Mouse (Mus musculus): ENCODE results near the gene Mucl3. TPM values are rescaled to one million over a fixed set of nuclear protein-coding genes. Genes with fewer than 3 reads are reported as not detected.

Mucl3 gene
- polyA plus RNA-seq, 1 experiment: not detected

GRCm38 (mm10) chr17:35594456-35594855 lies 49.0 kb downstream of the Mucl3 start:
- peaks cover 3% of the 10 kb centered on the region; the same call in 1 of the 2 replicates for H3K4me1 ChIP-seq (ENCODE audit: control insufficient read depth, insufficient read depth, low read length)
- no peak overlapping the region for H3K4me3 ChIP-seq (ENCODE audit: insufficient read depth, low read length)
- H3K27ac ChIP-seq (ENCODE audit: insufficient read depth, low read depth, low read length): no peak overlapping the region
- TF ChIP-seq CTCF (IDR thresholded peaks at IDR 0.05; ENCODE audit: low read depth, low read length) (no peak), POLR2A (IDR thresholded peaks at IDR 0.05; ENCODE audit: borderline replicate concordance, low read depth, low read length) (no peak)

- Histone ChIP-seq H3K4me3 (ENCODE audit: insufficient read depth, low read length) (no peak overlapping the region), H3K4me1 (ENCODE audit: control insufficient read depth, insufficient read depth, low read length) (peaks cover 3% of the 10 kb centered on the region; the same call in 1 of the 2 replicates), H3K27ac (ENCODE audit: insufficient read depth, low read depth, low read length) (no peak overlapping the region)
- TF ChIP-seq CTCF (IDR thresholded peaks at IDR 0.05; ENCODE audit: low read depth, low read length): no peak
- no peak for TF ChIP-seq POLR2A (IDR thresholded peaks at IDR 0.05; ENCODE audit: borderline replicate concordance, low read depth, low read length)
These were observed 49.7 kb downstream of the Mucl3 start for GRCm38 (mm10) chr17:35593786-35594185.

GRCm38 (mm10) chr17:35592131-35592530 lies 51.4 kb downstream of the Mucl3 start:
- Histone ChIP-seq H3K4me3 (ENCODE audit: insufficient read depth, low read length) (no peak overlapping the region), H3K4me1 (ENCODE audit: control insufficient read depth, insufficient read depth, low read length) (peaks cover 3% of the 10 kb centered on the region; the same call in 1 of the 2 replicates), H3K27ac (ENCODE audit: insufficient read depth, low read depth, low read length) (no peak overlapping the region)
- TF ChIP-seq POLR2A (IDR thresholded peaks at IDR 0.05; ENCODE audit: borderline replicate concordance, low read depth, low read length): no peak

- no peak overlapping the region for H3K27ac ChIP-seq (ENCODE audit: insufficient read depth, low read depth, low read length)
- H3K4me1 ChIP-seq (ENCODE audit: control insufficient read depth, insufficient read depth, low read length): peaks cover 3% of the 10 kb centered on the region; the same call in 1 of the 2 replicates
- no peak for TF ChIP-seq POLR2A (IDR thresholded peaks at IDR 0.05; ENCODE audit: borderline replicate concordance, low read depth, low read length)
- no peak for TF ChIP-seq CTCF (IDR thresholded peaks at IDR 0.05; ENCODE audit: low read depth, low read length)
- H3K4me3 ChIP-seq (ENCODE audit: insufficient read depth, low read length): no peak overlapping the region
These were observed 51.8 kb downstream of the Mucl3 start for GRCm38 (mm10) chr17:35591731-35592130.

GRCm38 (mm10) chr17:35591219-35591578 lies 52.3 kb downstream of the Mucl3 start:
- H3K27ac ChIP-seq (ENCODE audit: insufficient read depth, low read depth, low read length): no peak overlapping the region
- H3K4me3 ChIP-seq (ENCODE audit: insufficient read depth, low read length): no peak overlapping the region
- peaks cover 3% of the 10 kb centered on the region; the same call in 1 of the 2 replicates for H3K4me1 ChIP-seq (ENCODE audit: control insufficient read depth, insufficient read depth, low read length)
- TF ChIP-seq POLR2A (IDR thresholded peaks at IDR 0.05; ENCODE audit: borderline replicate concordance, low read depth, low read length): no peak
- TF ChIP-seq CTCF (IDR thresholded peaks at IDR 0.05; ENCODE audit: low read depth, low read length): no peak

- TF ChIP-seq CTCF (IDR thresholded peaks at IDR 0.05; ENCODE audit: low read depth, low read length) (peak; percentile 96), POLR2A (IDR thresholded peaks at IDR 0.05; ENCODE audit: borderline replicate concordance, low read depth, low read length) (no peak)
- Histone ChIP-seq H3K27ac (ENCODE audit: insufficient read depth, low read depth, low read length) (no peak overlapping the region), H3K4me1 (ENCODE audit: control insufficient read depth, insufficient read depth, low read length) (peaks cover 3% of the 10 kb centered on the region; the same call in 1 of the 2 replicates), H3K4me3 (ENCODE audit: insufficient read depth, low read length) (no peak overlapping the region)
These were observed 52.9 kb downstream of the Mucl3 start for GRCm38 (mm10) chr17:35590410-35591218.

GRCm38 (mm10) chr17:35588387-35588786 lies 55.1 kb downstream of the Mucl3 start:
- no peak overlapping the region for H3K4me3 ChIP-seq (ENCODE audit: insufficient read depth, low read length)
- H3K27ac ChIP-seq (ENCODE audit: insufficient read depth, low read depth, low read length): no peak overlapping the region
- TF ChIP-seq CTCF (IDR thresholded peaks at IDR 0.05; ENCODE audit: low read depth, low read length) (no peak), POLR2A (IDR thresholded peaks at IDR 0.05; ENCODE audit: borderline replicate concordance, low read depth, low read length) (no peak)
- peaks cover 3% of the 10 kb centered on the region; the same call in 1 of the 2 replicates for H3K4me1 ChIP-seq (ENCODE audit: control insufficient read depth, insufficient read depth, low read length)

- no peak overlapping the region for H3K27ac ChIP-seq (ENCODE audit: insufficient read depth, low read depth, low read length)
- TF ChIP-seq CTCF (IDR thresholded peaks at IDR 0.05; ENCODE audit: low read depth, low read length): no peak
- no peak overlapping the region for H3K4me3 ChIP-seq (ENCODE audit: insufficient read depth, low read length)
- H3K4me1 ChIP-seq (ENCODE audit: control insufficient read depth, insufficient read depth, low read length): peaks cover 3% of the 10 kb centered on the region; the same call in 1 of the 2 replicates
These were observed 56.2 kb downstream of the Mucl3 start for GRCm38 (mm10) chr17:35587291-35587690.

Other genes with a start within 250 kb of the Mucl3 start
- gene H2-Q6, start 218.8 kb downstream of the Mucl3 start, polyA plus RNA-seq (2012; ENCODE audit: insufficient read depth, insufficient read length, missing spikeins): 3.0 and 3.4 TPM in 2 replicates
- 15.8 and 18.3 TPM in 2 replicates for gene H2-Q7, start 204.5 kb downstream of the Mucl3 start, polyA plus RNA-seq (2012; ENCODE audit: insufficient read depth, insufficient read length, missing spikeins)
- gene H2-Q10, start 173.6 kb downstream of the Mucl3 start, polyA plus RNA-seq (2012; ENCODE audit: insufficient read depth, insufficient read length, missing spikeins): 5.8 TPM in 2 replicates
- not detected in 2 replicates for gene Pou5f1, start 137.7 kb downstream of the Mucl3 start, polyA plus RNA-seq (2012; ENCODE audit: insufficient read depth, insufficient read length, missing spikeins)
- gene Tcf19, start 126.9 kb downstream of the Mucl3 start, polyA plus RNA-seq (2012; ENCODE audit: insufficient read depth, insufficient read length, missing spikeins): 19.5 and 22.6 TPM in 2 replicates
- gene Cchcr1, start 126.6 kb downstream of the Mucl3 start, polyA plus RNA-seq (2012; ENCODE audit: insufficient read depth, insufficient read length, missing spikeins): 9.8 and 12.6 TPM in 2 replicates
- not detected in 2 replicates for gene Psors1c2, start 110.5 kb downstream of the Mucl3 start, polyA plus RNA-seq (2012; ENCODE audit: insufficient read depth, insufficient read length, missing spikeins)
- gene Cdsn, start 91.6 kb downstream of the Mucl3 start, polyA plus RNA-seq (2012; ENCODE audit: insufficient read depth, insufficient read length, missing spikeins): 0.27 and 0.40 TPM in 2 replicates
- gene 2300002M23Rik, start 76.2 kb downstream of the Mucl3 start, polyA plus RNA-seq (2012; ENCODE audit: insufficient read depth, insufficient read length, missing spikeins): not detected in 2 replicates
- gene Sfta2, start 42.1 kb downstream of the Mucl3 start, polyA plus RNA-seq (2012; ENCODE audit: insufficient read depth, insufficient read length, missing spikeins): not detected in 2 replicates
- gene Gm9573, start 17.1 kb downstream of the Mucl3 start, polyA plus RNA-seq (2012; ENCODE audit: insufficient read depth, insufficient read length, missing spikeins): not detected in 2 replicates
- gene Vars2, start 23.9 kb upstream of the Mucl3 start, polyA plus RNA-seq (2012; ENCODE audit: insufficient read depth, insufficient read length, missing spikeins): 10.2 and 12.1 TPM in 2 replicates
- gene Gtf2h4, start 30.0 kb upstream of the Mucl3 start, polyA plus RNA-seq (2012; ENCODE audit: insufficient read depth, insufficient read length, missing spikeins): 12.2 and 15.8 TPM in 2 replicates
- gene Ddr1, start 60.9 kb upstream of the Mucl3 start, polyA plus RNA-seq (2012; ENCODE audit: insufficient read depth, insufficient read length, missing spikeins): 0.60 and 0.63 TPM in 2 replicates
- gene Ier3, start 178.0 kb upstream of the Mucl3 start, polyA plus RNA-seq (2012; ENCODE audit: insufficient read depth, insufficient read length, missing spikeins): 40.6 and 46.7 TPM in 2 replicates
- 52.7 and 69.3 TPM in 2 replicates for gene Flot1, start 179.5 kb upstream of the Mucl3 start, polyA plus RNA-seq (2012; ENCODE audit: insufficient read depth, insufficient read length, missing spikeins)
- 481 and 519 TPM in 2 replicates for gene Tubb5, start 194.6 kb upstream of the Mucl3 start, polyA plus RNA-seq (2012; ENCODE audit: insufficient read depth, insufficient read length, missing spikeins)
- 16.1 and 17.7 TPM in 2 replicates for gene Mdc1, start 197.8 kb upstream of the Mucl3 start, polyA plus RNA-seq (2012; ENCODE audit: insufficient read depth, insufficient read length, missing spikeins)
- 31.7 and 33.1 TPM in 2 replicates for gene Nrm, start 217.6 kb upstream of the Mucl3 start, polyA plus RNA-seq (2012; ENCODE audit: insufficient read depth, insufficient read length, missing spikeins)
- 202 and 205 TPM in 2 replicates for gene Ppp1r18, start 221.9 kb upstream of the Mucl3 start, polyA plus RNA-seq (2012; ENCODE audit: insufficient read depth, insufficient read length, missing spikeins)
- gene Dhx16, start 236.1 kb upstream of the Mucl3 start, polyA plus RNA-seq (2012; ENCODE audit: insufficient read depth, insufficient read length, missing spikeins): 57.5 and 77.6 TPM in 2 replicates